Mouse (Mus musculus): Measurements from ENCODE around the gene Lrrc17. TPM values are rescaled to one million over a fixed set of nuclear protein-coding genes. Genes with fewer than 3 reads are reported as not detected.

Gene Lrrc17
- total and polyA plus RNA-seq, 3 experiments, result not detected

DNA sequence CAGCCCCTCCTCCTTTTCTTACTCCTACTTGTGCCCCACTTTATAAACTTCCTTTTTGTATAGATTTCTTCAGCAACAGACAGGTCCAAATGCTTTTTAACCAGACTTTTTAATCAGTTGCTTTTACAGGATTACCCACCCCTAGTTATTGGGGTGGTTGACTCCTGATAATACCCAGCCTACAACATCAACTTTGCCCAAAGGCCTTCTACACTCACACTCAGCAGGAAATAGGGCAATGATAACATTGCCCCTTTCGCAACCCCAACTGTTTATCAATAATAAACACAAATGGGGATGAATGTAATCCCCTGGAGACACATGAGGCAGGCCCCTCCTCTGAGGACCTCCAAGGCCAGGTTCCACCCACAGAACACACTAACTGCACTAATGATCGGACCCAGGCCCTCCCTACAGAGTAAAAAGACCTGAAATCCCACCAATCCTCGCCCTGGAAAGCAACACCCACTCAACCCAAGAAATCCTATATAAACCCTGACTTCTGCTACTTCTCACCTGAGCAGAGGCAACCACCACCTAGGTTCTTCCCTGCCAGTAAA is 73.2 kb downstream of the Lrrc17 start:
- H3K9me3 ChIP-seq (replicated peaks; ENCODE audit: low read length), result no peaks in the 10 kb centered on the region
- H3K4me2 ChIP-seq (ENCODE audit: insufficient read depth, low read depth, poor library complexity, severe bottlenecking), result no peak overlapping the region
- H3K4me3 ChIP-seq (replicated peaks in 1 of 3; ENCODE audit: low read depth in 2 of 3, low read length in 2 of 3, poor library complexity in 1 of 3), result no peak overlapping the region
- H3K79me2 ChIP-seq (replicated peaks; ENCODE audit: control insufficient read depth, extremely low read depth, insufficient read depth, poor library complexity, severe bottlenecking), result no peaks in the 10 kb centered on the region
- no peak for DNase-seq (ENCODE audit: extremely low read depth)
- H3K9ac ChIP-seq (ENCODE audit: insufficient read depth, low read depth), result no peak overlapping the region
- H3K27me3 ChIP-seq (replicated peaks), result no peaks in the 10 kb centered on the region
- TF ChIP-seq MAZ (IDR thresholded peaks at IDR 0.05; ENCODE audit: low read depth, low read length) (no peak), HCFC1 (IDR thresholded peaks at IDR 0.05; ENCODE audit: low read depth, low read length) (no peak), ZNF384 (IDR thresholded peaks at IDR 0.05; ENCODE audit: low read depth, low read length) (no peak), JUND (conservative IDR thresholded peaks at IDR 0.05; ENCODE audit: low read depth, low read length) (no peak), CHD2 (IDR thresholded peaks at IDR 0.05; ENCODE audit: low read length) (no peak)
- no peaks in the 10 kb centered on the region for H3K4me1 ChIP-seq (ENCODE audit: control insufficient read depth in 1 of 2, insufficient read depth in 2 of 2)
- dilution Hi-C loops (cut with MboI; ENCODE audit: extremely low pct_ligation_motif_present, extremely low pct_unique_long_range_greater_than_20kb, low sequenced_read_pairs) (no loop called here), in situ Hi-C loops (cut with MboI; ENCODE audit: low pct_ligation_motif_present, low pct_unique_long_range_greater_than_20kb, low sequenced_read_pairs) (no loop called here)
- H3K27ac ChIP-seq (ENCODE audit: insufficient read depth, low read depth), result no peak overlapping the region
- H3K36me3 ChIP-seq (replicated peaks in 1 of 2; ENCODE audit: control insufficient read depth in 1 of 2, insufficient read depth in 1 of 2, low read length in 1 of 2), result no peaks in the 10 kb centered on the region

Other genes starting within 250 kb of the Lrrc17 start
- 7.9 and 10.4 TPM in 2 replicates for gene Fgl2, start 170.9 kb upstream of the Lrrc17 start, total RNA-seq (2012; rRNA removed)
- 0.59 and 0.61 TPM in 2 replicates for gene Fgl2, start 170.9 kb upstream of the Lrrc17 start, total RNA-seq (2014; rRNA removed)
- 0.41 and 0.48 TPM in 2 replicates for gene Fgl2, start 170.9 kb upstream of the Lrrc17 start, polyA plus RNA-seq (2012; ENCODE audit: insufficient read length, low read depth)
- not detected in 2 replicates for gene Ccdc146, start 118.9 kb upstream of the Lrrc17 start, total RNA-seq (2012; rRNA removed)
- gene Ccdc146, start 118.9 kb upstream of the Lrrc17 start, total RNA-seq (2014; rRNA removed), result 0.17 and 0.27 TPM in 2 replicates
- gene Ccdc146, start 118.9 kb upstream of the Lrrc17 start, polyA plus RNA-seq (2012; ENCODE audit: insufficient read length, low read depth), result 0.21 and 0.57 TPM in 2 replicates
- 16.0 and 16.1 TPM in 2 replicates for gene Fam185a, start 118.6 kb upstream of the Lrrc17 start, total RNA-seq (2012; rRNA removed)
- gene Fam185a, start 118.6 kb upstream of the Lrrc17 start, total RNA-seq (2014; rRNA removed), result 30.6 and 32.1 TPM in 2 replicates
- 12.5 and 13.4 TPM in 2 replicates for gene Fam185a, start 118.6 kb upstream of the Lrrc17 start, polyA plus RNA-seq (2012; ENCODE audit: insufficient read length, low read depth)
- gene Fbxl13, start 102.1 kb downstream of the Lrrc17 start, total RNA-seq (2012; rRNA removed), result 0.29 and 0.30 TPM in 2 replicates
- gene Fbxl13, start 102.1 kb downstream of the Lrrc17 start, total RNA-seq (2014; rRNA removed), result 0.19 TPM in 1 of 2 replicates, not detected in the other
- 0.14 TPM in 1 of 2 replicates, not detected in the other for gene Fbxl13, start 102.1 kb downstream of the Lrrc17 start, polyA plus RNA-seq (2012; ENCODE audit: insufficient read length, low read depth)
- 36.5 and 39.1 TPM in 2 replicates for gene Armc10, start 102.3 kb downstream of the Lrrc17 start, total RNA-seq (2012; rRNA removed)
- 71.9 and 74.7 TPM in 2 replicates for gene Armc10, start 102.3 kb downstream of the Lrrc17 start, total RNA-seq (2014; rRNA removed)
- 46.0 and 47.3 TPM in 2 replicates for gene Armc10, start 102.3 kb downstream of the Lrrc17 start, polyA plus RNA-seq (2012; ENCODE audit: insufficient read length, low read depth)
- 1.3 and 1.7 TPM in 2 replicates for gene Napepld, start 157.8 kb downstream of the Lrrc17 start, total RNA-seq (2012; rRNA removed)
- 1.5 and 1.6 TPM in 2 replicates for gene Napepld, start 157.8 kb downstream of the Lrrc17 start, total RNA-seq (2014; rRNA removed)
- 1.8 TPM in 2 replicates for gene Napepld, start 157.8 kb downstream of the Lrrc17 start, polyA plus RNA-seq (2012; ENCODE audit: insufficient read length, low read depth)
- 113 and 121 TPM in 2 replicates for gene Pmpcb, start 193.6 kb downstream of the Lrrc17 start, total RNA-seq (2012; rRNA removed)
- 166 and 184 TPM in 2 replicates for gene Pmpcb, start 193.6 kb downstream of the Lrrc17 start, total RNA-seq (2014; rRNA removed)
- gene Pmpcb, start 193.6 kb downstream of the Lrrc17 start, polyA plus RNA-seq (2012; ENCODE audit: insufficient read length, low read depth), result 123 and 165 TPM in 2 replicates
- 79.2 and 98.5 TPM in 2 replicates for gene Dnajc2, start 241.7 kb downstream of the Lrrc17 start, total RNA-seq (2012; rRNA removed)
- gene Dnajc2, start 241.7 kb downstream of the Lrrc17 start, total RNA-seq (2014; rRNA removed), result 138 and 151 TPM in 2 replicates
- gene Dnajc2, start 241.7 kb downstream of the Lrrc17 start, polyA plus RNA-seq (2012; ENCODE audit: insufficient read length, low read depth), result 242 and 268 TPM in 2 replicates
- 115 and 161 TPM in 2 replicates for gene Psmc2, start 241.7 kb downstream of the Lrrc17 start, total RNA-seq (2012; rRNA removed)
- 87.4 and 90.1 TPM in 2 replicates for gene Psmc2, start 241.7 kb downstream of the Lrrc17 start, total RNA-seq (2014; rRNA removed)
- 208 and 232 TPM in 2 replicates for gene Psmc2, start 241.7 kb downstream of the Lrrc17 start, polyA plus RNA-seq (2012; ENCODE audit: insufficient read length, low read depth)

Data from CH12.LX (cell line).